Mouse (Mus musculus) thymus, postnatal 36 days (tissue): ENCODE results near the gene Doc2g.
A peak's percentile ranks its signal among the peaks of the same experiment; 100 is the strongest.
"Not testable (repeated sequence)": the region's sequence is repeated elsewhere in the genome, so short reads cannot be mapped to it uniquely, and the experiment has no call there.

Experiments
- DNase-seq, 2 experiments: peaks; one replicate each; pipeline ENCODE4 v3.0.0; 2022; ENCODE audit warnings: mixed read lengths in 2 of 2

Doc2g gene

GRCm38 (mm10) chr19:4018743-4019583 is 15.8 kb downstream of the Doc2g start:
- peak; percentile 55 to 56 for DNase-seq

DNA sequence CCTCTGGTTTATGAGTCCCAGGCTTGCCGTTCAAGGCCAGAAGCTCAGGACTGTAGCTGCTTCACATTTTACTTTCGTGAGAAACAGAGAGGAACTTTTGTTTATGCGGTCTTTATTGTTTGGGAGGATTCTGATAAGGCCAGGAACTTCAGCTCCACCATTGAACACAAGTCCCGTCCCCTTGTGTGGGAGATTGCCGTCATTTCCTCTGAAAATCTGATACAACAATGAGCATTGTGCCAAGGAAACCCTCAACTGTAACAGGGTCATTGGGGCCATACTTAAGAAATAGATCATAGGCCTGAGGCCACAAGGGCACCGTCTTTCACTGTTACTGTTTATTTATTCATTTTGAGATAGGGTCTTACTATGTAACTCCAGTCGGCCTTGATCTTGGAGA is 20.1 kb downstream of the Doc2g start:
- no peak for DNase-seq

GRCm38 (mm10) chr19:4027576-4027975 is 24.5 kb downstream of the Doc2g start:
- DNase-seq = no peak

DNA sequence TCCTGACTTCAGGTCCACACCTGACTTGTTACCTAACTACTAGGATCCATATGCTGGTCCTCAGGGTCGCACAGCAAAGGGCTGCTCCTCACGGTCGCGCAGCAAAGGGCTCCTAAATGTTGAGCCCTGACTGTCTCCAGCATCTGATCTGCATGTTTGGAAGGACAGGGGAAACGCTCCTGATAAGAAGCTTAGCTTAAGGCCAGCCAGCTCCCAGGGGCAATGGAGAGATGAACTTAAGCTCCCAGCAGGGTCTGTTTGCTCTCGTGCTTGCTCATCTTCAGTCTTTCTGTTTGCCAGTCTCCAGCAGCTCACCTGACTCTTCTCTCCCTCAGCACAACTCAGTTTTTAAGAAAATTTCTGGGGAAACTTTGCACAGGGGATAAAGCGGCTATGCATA is 29.6 kb downstream of the Doc2g start:
- DNase-seq = no peak

DNA sequence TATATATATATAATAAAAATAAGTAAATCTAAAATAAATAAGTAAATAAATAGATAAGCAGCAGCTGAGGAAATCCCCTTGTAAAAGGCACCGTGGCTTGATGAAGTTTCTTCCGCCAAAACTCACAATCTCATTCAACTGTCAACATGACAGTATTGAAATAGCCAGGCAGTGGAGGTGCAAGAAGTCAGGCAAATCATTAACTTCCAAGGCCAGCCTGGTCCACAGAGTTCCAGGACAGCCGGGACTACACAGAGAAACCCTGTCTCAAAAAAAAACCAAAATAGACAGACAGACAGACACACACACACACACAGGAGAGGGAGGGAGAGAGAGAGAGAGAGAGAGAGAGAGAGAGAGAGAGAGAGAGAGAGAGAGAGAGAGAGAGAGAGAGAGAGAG is 30.2 kb downstream of the Doc2g start:
- no peak for DNase-seq

DNA sequence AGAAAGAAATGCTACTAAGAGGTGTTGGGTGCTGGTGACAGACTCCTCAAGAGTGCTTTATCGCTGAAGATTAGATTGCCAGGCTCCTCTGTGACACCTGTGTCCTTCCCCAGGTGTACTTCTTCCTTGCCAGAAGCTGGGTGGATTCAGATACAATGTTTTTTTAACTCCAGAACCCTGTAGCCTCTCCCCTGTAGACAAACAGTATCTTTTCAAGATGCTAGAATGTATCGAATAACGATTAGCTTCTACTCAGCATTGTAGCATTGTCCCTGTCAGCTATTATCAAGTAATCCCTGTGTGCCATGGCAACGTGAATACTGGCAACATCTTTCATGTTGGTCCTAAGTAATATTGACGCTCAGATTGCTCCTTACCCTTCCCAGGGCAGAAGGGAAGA is 30.6 kb downstream of the Doc2g start:
- DNase-seq = no peak

DNA sequence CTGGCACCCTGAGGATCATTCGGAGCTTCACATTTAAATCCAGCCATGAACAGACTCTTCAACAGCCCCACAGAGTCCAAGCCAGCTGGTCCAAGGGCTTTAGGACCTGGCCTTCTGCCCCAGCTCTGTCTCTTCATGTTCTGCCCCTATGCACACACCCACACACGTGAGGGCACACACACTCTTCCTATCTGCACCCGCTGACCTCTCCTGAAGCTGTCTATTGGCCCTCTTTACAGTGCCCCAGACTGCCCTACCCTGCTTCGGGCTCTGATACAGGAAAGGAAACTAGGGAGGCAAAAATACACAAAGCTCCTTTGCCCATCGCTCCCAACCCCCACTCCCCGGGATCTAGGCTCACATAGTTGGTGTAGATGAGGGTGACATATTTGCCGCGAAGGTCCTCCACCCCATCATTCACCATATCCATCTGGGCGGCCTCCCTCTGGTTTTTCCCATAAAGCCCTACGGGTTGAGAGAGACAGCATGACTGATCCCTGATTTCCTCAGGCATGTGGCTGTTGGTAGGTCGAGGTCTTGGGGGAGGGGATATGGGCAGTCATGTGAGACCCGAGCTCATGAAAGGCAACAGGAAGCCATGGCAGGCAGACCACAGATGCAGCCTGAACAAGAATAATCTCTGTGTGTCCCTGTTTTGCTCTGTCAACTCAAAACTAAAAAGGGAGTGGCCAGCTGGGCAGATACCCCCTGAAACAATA is 33.4 kb downstream of the Doc2g start:
- no peak for DNase-seq

- DNase-seq = not testable (repeated sequence)
Measured at GRCm38 (mm10) chr19:4037154-4037787, 34.2 kb downstream of the Doc2g start.

- DNase-seq = peak; percentile 87 to 90
Measured at GRCm38 (mm10) chr19:4037788-4038232, 34.7 kb downstream of the Doc2g start, which contains the start of gene Gstp1. Gene Gstp1, minus strand, starts transcription at chr19:4037985.

DNA sequence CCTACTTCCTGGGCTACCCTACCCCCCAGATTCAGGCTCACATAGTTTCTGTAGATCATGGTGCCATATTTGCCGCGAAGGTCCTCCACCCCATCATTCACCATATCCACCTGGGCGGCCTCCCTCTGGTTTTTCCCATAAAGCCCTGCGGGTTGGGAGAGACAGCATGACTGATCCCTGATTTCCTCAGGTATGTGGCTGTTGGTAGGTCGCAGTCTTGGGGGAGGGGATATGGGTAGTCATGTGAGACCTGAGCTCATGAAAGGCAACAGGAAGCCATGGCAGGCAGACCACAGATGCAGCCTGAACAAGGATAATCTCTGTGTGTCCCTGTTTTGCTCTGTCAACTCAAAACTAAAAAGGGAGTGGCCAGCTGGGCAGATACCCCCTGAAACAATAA is 37.8 kb downstream of the Doc2g start:
- not testable (repeated sequence) for DNase-seq

GRCm38 (mm10) chr19:4041500-4041899 is 38.4 kb downstream of the Doc2g start:
- not testable (repeated sequence) for DNase-seq

DNA sequence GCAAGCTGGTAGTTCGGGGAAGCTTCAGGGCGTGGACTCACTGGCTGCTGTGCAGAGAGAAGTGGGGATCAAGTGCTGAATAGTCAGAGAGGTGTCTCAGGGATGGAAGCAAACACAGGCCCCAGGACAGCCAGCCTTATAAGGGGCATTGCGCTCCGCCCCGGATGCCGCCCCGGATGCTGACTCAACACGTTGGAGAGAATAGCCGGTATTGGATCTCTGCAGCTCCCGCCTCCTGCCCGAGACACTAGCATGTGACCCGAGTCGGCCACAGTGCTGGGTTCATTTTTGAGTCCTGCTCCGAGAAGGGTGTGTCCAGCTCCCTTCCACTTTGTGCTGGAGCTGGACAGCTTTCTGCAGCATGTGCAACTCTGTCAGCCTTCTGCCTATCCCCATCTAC is 39.0 kb downstream of the Doc2g start:
- DNase-seq = no peak

DNA sequence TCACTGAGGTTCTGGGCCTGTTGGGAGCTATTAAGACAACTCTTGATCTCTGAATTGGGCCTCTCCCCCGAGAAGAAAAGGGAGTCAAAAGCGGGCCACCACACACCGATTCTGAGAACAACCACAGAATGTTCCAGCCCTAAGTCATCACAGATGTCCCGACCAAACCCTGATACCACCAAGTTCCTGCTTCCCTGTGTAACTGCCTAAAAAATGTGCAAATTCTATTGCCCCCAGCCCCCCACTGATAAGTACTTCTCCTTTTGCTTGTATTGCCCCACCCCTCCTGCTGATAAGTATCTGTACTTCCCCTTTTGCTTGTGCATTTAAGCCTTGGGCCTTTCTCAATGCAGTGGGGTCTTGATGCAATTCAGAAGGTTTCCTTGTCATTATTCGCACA is 41.0 kb downstream of the Doc2g start:
- not testable (repeated sequence) for DNase-seq

GRCm38 (mm10) chr19:4045966-4046865 is 43.1 kb downstream of the Doc2g start, which contains the start of gene Gstp2:
Gene Gstp2, minus strand, starts transcription at chr19:4046023.
- no peak for DNase-seq

DNA sequence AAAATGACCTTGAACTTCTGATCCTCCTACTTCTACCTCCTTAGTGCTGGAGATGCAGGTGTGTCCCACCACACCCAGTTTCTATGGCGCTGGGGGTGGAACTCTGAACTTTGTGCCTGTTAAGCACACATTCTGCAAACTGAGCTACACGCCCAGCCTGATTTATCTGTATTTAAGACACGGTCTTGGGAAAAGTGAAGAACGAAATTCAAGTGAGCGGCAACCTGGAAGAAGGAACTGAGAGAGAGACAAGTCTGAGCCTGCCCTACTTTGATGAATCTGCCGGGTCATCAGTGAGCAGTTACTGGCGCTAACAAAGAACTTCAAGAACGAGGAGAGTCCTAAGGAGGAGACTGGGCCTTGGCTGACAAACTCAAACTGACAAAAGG is 43.7 kb downstream of the Doc2g start:
- DNase-seq = no peak

- DNase-seq = peak; percentile 69 to 78
Measured at GRCm38 (mm10) chr19:4047859-4048258, 44.7 kb downstream of the Doc2g start.

DNA sequence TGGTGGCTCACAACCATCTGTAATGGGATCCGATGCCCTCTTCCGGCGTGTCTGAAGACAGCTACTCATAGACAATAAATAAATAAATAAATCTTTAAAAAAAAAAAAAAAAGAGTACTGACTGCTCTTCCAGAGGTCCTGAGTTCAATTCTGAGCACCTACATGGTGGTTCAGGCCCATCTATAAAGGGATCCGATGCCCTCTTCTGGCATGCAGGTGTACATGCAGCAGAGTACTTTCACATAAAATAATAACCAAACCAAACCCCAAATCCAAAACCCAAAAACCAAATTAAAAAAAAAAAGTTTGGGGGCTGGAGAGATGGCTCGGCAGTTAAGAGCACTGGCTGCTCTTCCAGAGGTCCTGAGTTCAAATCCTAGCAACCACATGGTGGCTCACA is 46.0 kb downstream of the Doc2g start:
- not testable (repeated sequence) for DNase-seq

- no peak for DNase-seq
Measured at GRCm38 (mm10) chr19:4051016-4051415, 47.9 kb downstream of the Doc2g start.

GRCm38 (mm10) chr19:4051741-4052515 is 48.8 kb downstream of the Doc2g start:
- DNase-seq = peak; percentile 68 to 76

DNA sequence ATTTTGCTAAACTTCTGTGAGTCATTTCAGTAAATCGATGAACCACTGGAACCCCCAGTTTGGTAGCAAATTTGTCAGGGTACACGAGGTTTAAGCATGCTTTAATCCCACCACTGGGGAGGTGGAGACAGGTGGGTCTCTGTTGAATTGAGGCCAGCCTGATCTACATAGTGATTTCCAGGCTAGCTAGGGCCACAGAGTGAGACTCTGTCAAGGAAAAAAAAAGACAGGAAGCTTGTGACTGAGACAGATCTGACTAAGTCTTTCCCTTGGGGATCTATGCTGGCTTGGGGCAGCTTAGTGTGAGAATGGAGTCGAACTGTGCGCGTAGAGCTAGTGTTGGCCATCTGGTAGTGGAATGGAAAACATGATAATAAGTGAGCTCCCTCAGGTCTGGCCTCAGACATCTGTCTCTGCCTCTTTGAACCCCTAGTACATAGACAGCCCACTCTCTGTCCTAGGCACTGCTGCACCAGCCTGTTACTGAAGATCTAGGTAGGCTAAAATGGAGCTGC is 49.5 kb downstream of the Doc2g start:
- no peak for DNase-seq

GRCm38 (mm10) chr19:4054613-4055012 is 51.5 kb downstream of the Doc2g start:
- DNase-seq = no peak
